Mouse (Mus musculus) gastrocnemius, postnatal 36 days (tissue): Measurements from ENCODE around the gene Lrmda. TPM values are rescaled to one million over a fixed set of nuclear protein-coding genes. Genes with fewer than 3 reads are reported as not detected.

ENCODE experiments used
- DNase-seq, 2 experiments: peaks; one replicate each; pipeline ENCODE4 v3.0.0; 2022
- intact Hi-C: fragments of 180-260 bp; cut with DNase I; formaldehyde crosslinking; loops from one replicate; pipeline ENCODE4 v1.15.1; 2025
- total RNA-seq, 2 experiments: library from RNA; stranded (reverse); gene quantifications; 2 replicates each; pipeline ENCODE4 v1.2.3; 2021

Gene Lrmda
- total RNA-seq, 2 experiments from 2014 or later: 1.7 to 2.8 TPM

GRCm38 (mm10) chr14:22364010-22364748 lies 344.7 kb downstream of the Lrmda start:
- DNase-seq: no peak
- intact Hi-C loops: no loop called here

GRCm38 (mm10) chr14:22364771-22365355 lies 345.4 kb downstream of the Lrmda start:
- intact Hi-C loops: no loop called here
- no peak for DNase-seq

- intact Hi-C loops: no loop called here
- no peak for DNase-seq
These were observed 348.1 kb downstream of the Lrmda start for GRCm38 (mm10) chr14:22367615-22368014.

- intact Hi-C loops: no loop called here
- no peak for DNase-seq
These were observed 351.6 kb downstream of the Lrmda start for GRCm38 (mm10) chr14:22371136-22371535.

- DNase-seq: no peak
- intact Hi-C loops: no loop called here
These were observed 353.3 kb downstream of the Lrmda start for GRCm38 (mm10) chr14:22372666-22373360.

- intact Hi-C loops: no loop called here
- DNase-seq: no peak
These were observed 353.8 kb downstream of the Lrmda start for GRCm38 (mm10) chr14:22373361-22373745.

- intact Hi-C loops: no loop called here
- DNase-seq: no peak
These were observed 357.6 kb downstream of the Lrmda start for GRCm38 (mm10) chr14:22377148-22377547.

DNA sequence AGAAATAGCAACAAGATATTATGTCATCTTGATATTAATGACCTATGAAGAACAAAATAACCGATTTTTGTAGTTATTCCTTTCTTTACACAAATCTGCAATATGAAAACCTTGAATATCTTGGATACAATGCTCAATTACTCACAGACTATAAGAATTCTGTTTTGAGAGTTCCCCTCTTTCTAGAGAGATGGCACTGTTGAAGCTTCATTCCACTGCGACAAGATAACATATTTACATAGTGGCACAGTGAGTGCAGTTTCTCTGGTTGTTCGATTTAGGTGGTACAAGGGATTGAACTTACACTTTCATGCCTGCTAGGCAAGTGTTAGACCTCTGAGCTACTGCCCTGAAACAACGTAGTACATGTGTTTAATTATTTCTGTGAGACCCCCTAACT lies 362.6 kb downstream of the Lrmda start:
- no peak for DNase-seq
- intact Hi-C loops: no loop called here

- intact Hi-C loops: no loop called here
- DNase-seq: no peak
These were observed 374.1 kb downstream of the Lrmda start for GRCm38 (mm10) chr14:22393616-22394015.

GRCm38 (mm10) chr14:22402411-22402810 lies 382.9 kb downstream of the Lrmda start:
- intact Hi-C loops: no loop called here
- DNase-seq: no peak

DNA sequence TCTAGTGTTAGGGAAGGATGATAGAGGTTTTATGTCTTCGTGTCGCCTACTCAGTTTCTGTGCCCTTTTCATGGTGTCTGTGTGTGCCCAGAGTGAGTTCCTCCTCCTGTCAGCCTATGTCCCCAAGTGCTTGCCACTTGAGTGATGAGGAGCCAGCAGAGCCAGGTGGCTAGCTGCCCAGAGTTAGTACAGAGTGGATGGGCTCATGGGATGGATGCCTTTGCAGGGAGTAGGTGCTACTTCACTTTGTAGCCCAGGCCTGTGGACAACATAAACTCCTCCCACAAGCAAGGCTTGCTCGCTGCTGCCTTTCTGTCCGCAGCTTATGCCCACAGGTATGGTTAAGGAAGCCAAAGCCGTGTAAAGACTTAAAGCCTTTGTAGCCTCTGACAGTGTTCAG lies 387.1 kb downstream of the Lrmda start:
- intact Hi-C loops: no loop called here
- DNase-seq: peak in 1 of 2 experiments; percentile 7

- intact Hi-C loops: no loop called here
- no peak for DNase-seq
These were observed 391.3 kb downstream of the Lrmda start for GRCm38 (mm10) chr14:22410826-22411225.

- no peak for DNase-seq
- intact Hi-C loops: no loop called here
These were observed 393.7 kb downstream of the Lrmda start for GRCm38 (mm10) chr14:22413220-22413619.

DNA sequence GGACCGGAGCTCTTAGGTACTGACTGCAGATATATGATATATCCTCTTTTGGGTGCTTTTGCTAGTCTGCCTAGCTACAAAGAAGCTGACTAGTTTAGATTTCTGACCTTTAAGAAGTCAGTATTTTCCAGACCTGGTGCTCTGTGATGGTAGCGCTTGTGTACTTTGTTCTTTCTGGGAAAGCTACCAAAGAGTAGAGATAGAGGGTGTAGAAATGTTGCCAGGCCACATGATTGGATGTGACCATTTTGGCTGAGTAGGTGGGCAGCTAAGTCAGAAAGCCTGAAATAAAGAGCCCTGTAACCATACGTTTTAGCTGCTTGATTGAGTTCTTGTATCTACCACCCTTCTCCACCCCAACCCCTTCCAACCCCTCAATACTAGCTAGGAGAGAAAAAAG lies 398.2 kb downstream of the Lrmda start:
- intact Hi-C loops: no loop called here
- no peak for DNase-seq

GRCm38 (mm10) chr14:22421668-22422067 lies 402.2 kb downstream of the Lrmda start:
- intact Hi-C loops: no loop called here

GRCm38 (mm10) chr14:22425018-22425534 lies 405.6 kb downstream of the Lrmda start:
- intact Hi-C loops: no loop called here
- no peak for DNase-seq

More at GRCm38 (mm10) chr14:22421668-22422067, 402.2 kb downstream of the Lrmda start:
- DNase-seq: no peak

- no peak for DNase-seq
- intact Hi-C loops: no loop called here
These were observed 415.9 kb downstream of the Lrmda start for GRCm38 (mm10) chr14:22435441-22435840.

DNA sequence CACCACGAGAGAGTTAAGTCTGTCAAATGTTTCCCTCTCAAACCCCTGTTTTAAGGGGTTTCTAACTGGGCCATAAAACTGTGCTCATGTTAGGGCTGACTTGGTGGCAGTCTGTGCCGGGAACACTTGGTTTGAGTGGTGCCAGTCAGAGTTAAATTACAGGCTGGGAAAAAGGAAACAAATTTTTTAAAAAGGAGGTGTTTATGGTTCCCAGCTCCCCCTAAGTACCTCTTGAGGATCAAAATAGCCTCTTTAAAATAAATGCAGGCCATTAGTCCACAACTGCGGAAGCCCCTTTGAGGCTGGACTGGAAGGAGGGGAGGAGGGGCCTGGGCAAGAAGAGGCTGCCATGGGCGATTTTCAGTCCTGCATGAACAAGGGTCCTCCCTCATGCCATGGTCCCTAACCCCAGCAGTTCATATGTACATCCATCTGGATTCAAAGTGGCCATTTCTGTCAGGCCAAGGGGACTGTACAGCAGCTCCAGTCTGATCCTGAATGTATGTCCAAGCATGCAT lies 416.4 kb downstream of the Lrmda start:
- no peak for DNase-seq
- intact Hi-C loops: no loop called here

DNA sequence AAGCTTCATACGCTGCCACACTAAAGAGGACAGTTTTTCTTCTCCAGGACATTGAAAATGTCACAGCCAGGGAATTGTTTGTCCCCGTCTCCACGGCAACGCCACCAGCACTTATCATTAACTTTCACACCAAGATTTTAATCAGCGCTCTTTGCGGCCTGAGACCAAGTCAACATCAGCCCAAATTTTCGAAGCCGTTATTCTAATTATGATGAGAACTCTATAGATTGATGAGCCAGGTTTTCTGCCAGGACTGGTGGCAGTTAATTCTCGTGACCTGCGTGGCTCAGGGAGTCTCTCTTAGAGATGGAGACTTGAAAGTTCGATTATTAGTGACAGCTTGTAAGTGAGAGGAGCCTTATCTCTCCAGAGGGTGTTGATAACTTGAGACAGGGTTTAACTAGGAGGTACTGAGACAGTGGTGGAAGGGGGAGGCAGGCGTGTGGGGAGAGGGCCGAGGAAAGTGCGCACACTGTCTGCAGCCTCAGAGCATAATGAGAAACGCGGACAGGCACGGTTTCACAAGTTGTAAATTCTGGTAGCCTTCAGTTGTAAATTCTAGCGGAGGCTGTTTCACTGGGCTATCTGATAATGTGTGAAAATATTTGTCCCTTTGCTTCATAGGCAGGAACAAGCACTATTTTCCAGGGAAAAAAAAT lies 421.0 kb downstream of the Lrmda start:
- intact Hi-C loops: loop anchor here (10.0 kb wide), 1 partner anchor 446 kb away; no protein-coding TSS in a partner anchor
- DNase-seq: no peak

DNA sequence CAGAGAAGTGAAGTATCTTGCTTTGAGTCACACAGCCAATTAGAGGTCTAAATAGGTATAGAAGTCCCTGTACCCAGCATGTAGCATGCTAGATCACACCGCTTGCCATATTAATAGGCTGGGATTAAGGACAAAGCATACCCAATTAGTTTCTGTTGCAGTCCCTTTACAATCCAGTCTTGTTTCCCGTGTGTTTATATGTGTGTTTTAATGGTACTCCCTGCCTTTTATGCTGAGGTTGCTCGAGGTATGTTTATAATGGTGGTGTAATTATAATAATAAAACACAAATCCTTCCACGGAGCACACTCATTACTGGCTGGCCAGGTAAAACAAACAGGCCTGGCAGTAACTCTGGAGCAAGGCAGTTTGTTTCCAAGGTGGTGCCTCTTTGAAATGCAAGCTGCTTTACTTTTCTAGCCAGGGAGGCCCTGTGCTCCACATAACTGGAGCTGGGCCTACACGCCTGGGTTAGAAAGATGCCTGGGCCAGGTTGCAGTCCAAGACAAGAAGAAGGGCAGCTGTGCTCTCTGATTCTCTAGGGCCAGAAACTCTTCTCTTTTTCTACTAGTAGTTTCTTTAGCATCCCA lies 422.4 kb downstream of the Lrmda start:
- intact Hi-C loops: loop anchor here (10.0 kb wide), 1 partner anchor 447 kb away; no protein-coding TSS in a partner anchor

More for the DNA sequence above, 422.4 kb downstream of the Lrmda start:
- DNase-seq: no peak
